Mouse (Mus musculus) effector memory CD4-positive, alpha-beta T cell, adult 7 months (primary cell): ENCODE measurements around the gene Olfr547. TPM values are rescaled to one million over a fixed set of nuclear protein-coding genes. Genes with fewer than 3 reads are reported as not detected.

Source experiments
- polyA plus RNA-seq: library from polyadenylated mRNA; unstranded; fragments of 100-300 nt; shearing (Covaris generic); gene quantifications from one replicate; pipeline ENCODE4 v1.2.1, GENCODE M21; 2017

Olfr547 gene
- not detected for polyA plus RNA-seq

DNA sequence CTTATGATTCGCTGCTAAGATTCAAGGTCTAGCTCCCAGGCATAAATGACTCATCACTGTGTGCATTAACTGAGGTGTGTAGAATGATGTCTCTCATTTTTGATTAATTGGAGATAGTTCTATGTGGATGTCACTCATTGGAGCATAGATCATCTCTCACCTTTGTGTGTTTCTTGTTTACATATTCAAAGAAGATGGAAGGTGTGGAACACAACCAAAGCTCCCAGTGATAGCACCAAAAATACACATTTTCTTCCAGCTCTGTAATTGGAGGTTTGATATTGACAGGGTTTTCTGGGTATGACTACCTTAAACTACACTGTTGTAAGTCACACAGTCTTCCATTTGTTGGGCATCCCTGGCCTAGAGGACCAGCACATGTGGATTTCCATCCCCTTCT, at the start of gene Olfr547:
TSS of gene Olfr547 (plus strand) at position 301 of the 400 bp plus-strand sequence.

DNA sequence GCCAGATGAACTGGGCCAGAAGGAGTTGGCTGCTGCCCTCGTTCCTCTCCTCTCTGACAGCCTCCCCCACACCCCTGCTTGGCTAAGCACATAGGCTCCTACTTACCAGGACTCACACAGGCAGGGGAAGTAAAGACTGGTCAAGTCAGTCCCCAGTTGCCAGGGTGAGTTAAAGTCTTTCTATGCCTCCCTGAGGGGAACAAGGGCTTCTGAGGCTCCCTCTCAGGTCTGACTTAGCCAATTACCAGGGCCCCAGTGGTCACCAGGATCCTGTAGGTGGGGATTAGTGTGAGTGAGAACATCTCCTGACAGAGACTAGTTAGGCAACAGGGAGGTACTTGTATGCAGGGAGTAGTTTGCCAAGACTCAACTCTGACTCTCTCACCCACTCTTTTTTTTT, 46.4 kb upstream of the Olfr547 start, which contains the start of gene Olfr544:
TSS of gene Olfr544 (minus strand) at position 153 of the 400 bp plus-strand sequence.

DNA sequence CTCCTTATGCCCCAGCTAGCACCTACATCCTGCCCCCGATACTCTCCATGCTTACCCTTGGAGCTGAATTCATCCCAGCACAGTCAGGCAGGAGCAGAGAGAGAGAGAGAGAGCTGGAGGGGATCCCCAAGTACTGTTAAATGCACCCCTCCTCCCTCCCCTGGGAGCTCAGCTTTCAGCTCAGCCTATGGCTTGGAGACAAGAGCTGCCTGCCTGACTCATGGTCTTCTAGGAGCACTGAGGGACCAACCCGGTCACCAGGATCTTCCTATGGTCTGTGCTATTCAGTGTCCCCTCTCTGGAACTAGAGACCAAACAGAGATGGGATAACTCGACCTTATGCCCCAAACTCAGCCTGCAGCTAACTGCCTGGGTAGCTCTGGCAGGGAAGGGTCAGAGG, 35.1 kb upstream of the Olfr547 start, which contains the start of gene Olfr545:
TSS of gene Olfr545 (minus strand) at position 101 of the 400 bp plus-strand sequence.

DNA sequence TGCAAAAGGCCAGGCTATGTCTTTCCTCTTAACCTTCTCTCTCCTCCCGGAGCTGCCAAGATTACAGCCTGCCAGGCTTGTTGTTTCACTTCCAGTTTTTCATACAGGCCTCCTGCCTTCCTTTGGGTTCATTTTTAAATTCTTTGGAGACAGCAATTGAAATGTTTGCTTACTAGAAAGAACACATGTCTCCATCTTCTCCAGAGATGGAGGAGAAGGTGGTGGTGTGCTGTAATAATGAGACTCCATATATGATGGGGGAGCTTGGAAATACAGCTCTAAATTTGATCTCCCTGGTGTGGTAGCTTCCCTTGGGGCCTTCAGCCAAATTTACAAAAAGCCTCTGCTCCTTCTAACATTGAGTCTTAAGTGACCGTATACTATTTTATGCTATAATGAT, 6.0 kb downstream of the Olfr547 start, which contains the start of gene Olfr548-ps1:
TSS of gene Olfr548-ps1 (plus strand) at position 301 of the 400 bp plus-strand sequence.

DNA sequence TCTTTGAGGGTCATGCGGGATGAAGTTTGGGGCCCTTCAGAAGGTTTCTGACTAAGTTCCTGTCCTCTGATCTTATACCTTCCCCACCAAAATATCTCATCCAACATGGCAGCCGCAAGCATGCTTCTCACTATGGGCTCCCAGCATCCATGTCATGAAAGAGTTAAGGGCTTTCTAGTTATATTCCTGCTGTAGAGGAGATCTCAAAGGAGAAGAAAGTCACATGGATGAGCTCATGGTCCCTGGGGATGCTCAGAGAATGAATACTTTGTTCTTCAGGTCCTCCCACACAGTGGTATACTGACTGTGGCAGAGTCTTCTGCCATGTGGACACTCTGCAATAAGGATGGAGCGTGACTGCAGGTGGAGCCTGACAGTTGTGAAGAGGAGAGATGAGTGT, 15.0 kb downstream of the Olfr547 start, which contains the start of gene Olfr549:
TSS of gene Olfr549 (plus strand) at position 301 of the 400 bp plus-strand sequence.

DNA sequence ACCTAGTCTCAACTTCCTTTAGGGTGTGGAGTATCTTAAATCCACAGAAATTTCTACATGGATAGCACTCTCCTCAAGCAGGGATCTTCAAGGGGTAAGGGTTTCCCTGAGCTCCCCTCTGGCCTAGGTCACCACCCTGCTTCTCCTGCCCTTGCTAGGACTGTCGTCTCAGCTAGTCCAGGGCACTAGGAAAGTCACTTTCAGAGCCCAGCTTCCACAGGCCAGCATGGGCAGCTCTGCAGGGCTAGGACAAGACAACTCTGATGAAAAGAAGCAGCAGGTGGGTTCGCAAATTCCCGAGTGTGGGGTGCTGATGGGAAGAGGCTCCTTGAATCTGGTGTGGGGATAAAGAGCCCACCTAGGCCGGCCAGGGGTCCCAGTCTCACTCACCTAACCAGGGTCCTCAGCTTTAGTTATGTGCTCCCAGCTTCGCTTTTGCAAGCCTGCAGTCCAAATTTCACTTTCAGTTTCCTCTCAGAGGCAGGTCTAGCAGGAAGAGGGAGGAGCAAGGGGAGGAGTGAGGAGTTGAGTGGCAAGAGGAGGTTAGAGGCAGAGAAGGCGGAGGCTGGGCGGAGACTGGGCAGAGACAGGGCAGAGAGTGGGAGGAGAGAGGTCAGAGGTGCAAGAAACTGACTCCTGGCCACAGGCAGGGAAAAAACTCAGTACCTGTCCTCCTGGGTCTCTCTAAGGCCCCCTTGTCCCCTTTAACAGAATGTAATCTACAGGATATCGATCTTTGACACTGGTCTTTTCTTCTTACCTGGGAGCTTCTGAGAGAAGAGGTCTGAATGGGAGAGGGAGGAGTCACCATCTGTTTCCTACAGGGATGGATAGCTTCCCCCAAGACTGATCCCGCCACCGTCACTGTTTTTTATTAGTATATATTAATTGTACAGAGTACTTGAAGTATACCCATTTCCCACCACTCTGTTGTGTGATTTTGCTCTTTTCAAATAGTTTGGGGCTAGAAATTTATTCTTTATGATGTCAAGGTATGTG, 30.7 kb downstream of the Olfr547 start, which contains the start of gene Trim21:
TSS of gene Trim21 (minus strand) at position 488 of the 999 bp plus-strand sequence.

DNA sequence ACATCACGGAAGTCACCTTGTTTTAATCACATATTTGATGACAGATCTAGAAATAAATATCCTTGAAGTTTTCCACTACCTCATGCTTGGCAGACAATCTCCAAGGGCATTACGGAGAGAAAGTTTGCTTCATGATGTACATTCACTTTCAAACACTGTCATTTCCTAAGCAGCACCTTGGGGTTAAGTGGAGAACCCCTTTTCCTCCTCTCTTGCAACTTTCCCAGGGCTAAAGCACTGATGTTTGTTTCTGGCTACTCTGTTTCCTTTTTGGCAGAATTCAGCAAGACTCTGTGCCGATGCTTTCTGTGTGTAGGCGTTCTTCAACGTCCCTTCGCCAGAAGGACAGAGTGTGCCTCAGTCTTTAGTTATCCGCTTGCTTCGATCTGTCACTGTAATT, 36.6 kb downstream of the Olfr547 start, which contains the start of gene Olfr550:
TSS of gene Olfr550 (plus strand) at position 301 of the 400 bp plus-strand sequence.

Other genes starting within 250 kb of the Olfr547 start
- gene Rrm1, start 93.1 kb upstream of the Olfr547 start, polyA plus RNA-seq = 47.0 TPM
- 0.44 TPM for gene Olfr543, start 53.1 kb upstream of the Olfr547 start, polyA plus RNA-seq
- not detected for gene Olfr544, start 46.4 kb upstream of the Olfr547 start, polyA plus RNA-seq
- not detected for gene Olfr545, start 35.2 kb upstream of the Olfr547 start, polyA plus RNA-seq
- gene Olfr548-ps1, start 6.1 kb downstream of the Olfr547 start, polyA plus RNA-seq = not detected
- not detected for gene Olfr549, start 15.1 kb downstream of the Olfr547 start, polyA plus RNA-seq
- gene Trim21, start 30.7 kb downstream of the Olfr547 start, polyA plus RNA-seq = 19.6 TPM
- gene Olfr550, start 36.7 kb downstream of the Olfr547 start, polyA plus RNA-seq = 0.22 TPM
- gene Olfr551, start 57.1 kb downstream of the Olfr547 start, polyA plus RNA-seq = 0.09 TPM
- gene Olfr552, start 63.0 kb downstream of the Olfr547 start, polyA plus RNA-seq = not detected
- gene Olfr553, start 83.5 kb downstream of the Olfr547 start, polyA plus RNA-seq = not detected
- 0.95 TPM for gene Olfr554, start 103.7 kb downstream of the Olfr547 start, polyA plus RNA-seq
- gene Olfr555, start 124.1 kb downstream of the Olfr547 start, polyA plus RNA-seq = not detected
- gene Olfr556, start 130.2 kb downstream of the Olfr547 start, polyA plus RNA-seq = not detected
- gene Trim68, start 152.6 kb downstream of the Olfr547 start, polyA plus RNA-seq = 7.4 TPM
- gene Olfr557, start 161.2 kb downstream of the Olfr547 start, polyA plus RNA-seq = not detected
- not detected for gene Olfr558, start 167.5 kb downstream of the Olfr547 start, polyA plus RNA-seq
- gene Olfr33, start 184.3 kb downstream of the Olfr547 start, polyA plus RNA-seq = not detected
- gene Olfr559, start 192.7 kb downstream of the Olfr547 start, polyA plus RNA-seq = not detected
- gene Olfr560, start 224.6 kb downstream of the Olfr547 start, polyA plus RNA-seq = not detected
- gene Olfr78, start 224.7 kb downstream of the Olfr547 start, polyA plus RNA-seq = not detected
- gene Olfr561, start 236.5 kb downstream of the Olfr547 start, polyA plus RNA-seq = not detected